Mouse (Mus musculus) ES-Bruce4 (cell line): ENCODE results near the gene Dpp6. TPM values are rescaled to one million over a fixed set of nuclear protein-coding genes. Genes with fewer than 3 reads are reported as not detected.

ENCODE experiments used
- H3K27ac ChIP-seq: 2 replicates; pipeline ENCODE4 v1.5.1; 2012; ENCODE audit warnings: low read length, inconsistent platforms; ENCODE audit not compliant: insufficient read depth
- H3K27me3 ChIP-seq: 2 replicates; pipeline ENCODE4 v1.6.1; 2012; ENCODE audit warnings: mild to moderate bottlenecking, low read length, inconsistent platforms; ENCODE audit not compliant: control insufficient read depth, poor library complexity, insufficient read depth, severe bottlenecking
- H3K36me3 ChIP-seq: 2 replicates; pipeline ENCODE4 v1.6.1; 2012; ENCODE audit warnings: inconsistent platforms, mild to moderate bottlenecking, low read length, moderate library complexity; ENCODE audit not compliant: control insufficient read depth, poor library complexity, insufficient read depth, severe bottlenecking
- H3K4me1 ChIP-seq: one replicate; pipeline ENCODE4 v1.8.1; 2011; ENCODE audit warnings: low read length; ENCODE audit not compliant: control insufficient read depth, insufficient read depth
- H3K4me3 ChIP-seq: 2 replicates; pipeline ENCODE4 v1.5.1; 2011; ENCODE audit warnings: low read depth, mild to moderate bottlenecking, low read length
- H3K9ac ChIP-seq: 2 replicates; pipeline ENCODE4 v1.6.1; 2012; ENCODE audit warnings: low read depth, mild to moderate bottlenecking, inconsistent platforms; ENCODE audit not compliant: poor library complexity, severe bottlenecking
- H3K9me3 ChIP-seq: replicated peaks from 2 replicates; pipeline ENCODE4 v1.6.1; 2012; ENCODE audit warnings: mild to moderate bottlenecking, low read length, inconsistent platforms; ENCODE audit not compliant: control insufficient read depth, poor library complexity, insufficient read depth, severe bottlenecking
- CTCF ChIP-seq: IDR thresholded peaks from one replicate; pipeline ENCODE4 v1.8.1; 2011; ENCODE audit warnings: low read depth, low read length
- EP300 ChIP-seq: IDR thresholded peaks from 2 replicates; pipeline ENCODE4 v1.6.1; 2011; ENCODE audit warnings: low read depth, low read length; ENCODE audit not compliant: insufficient read depth
- POLR2A ChIP-seq: IDR thresholded peaks from one replicate; pipeline ENCODE4 v1.8.1; 2011; ENCODE audit warnings: low read length; ENCODE audit not compliant: insufficient read depth
- polyA plus RNA-seq: library from polyadenylated mRNA; stranded (reverse); fragments of >200 nt; gene quantifications from 2 replicates; pipeline ENCODE4 v1.2.4, GENCODE M21; 2011; ENCODE audit warnings: low read depth; ENCODE audit not compliant: missing spikeins, insufficient read depth, insufficient read length

Dpp6 gene
- polyA plus RNA-seq, 1 experiment: 4.1 TPM

- H3K36me3 ChIP-seq: no peaks in the 10 kb centered on the region
- no peaks in the 10 kb centered on the region for H3K27me3 ChIP-seq
- no peaks in the 10 kb centered on the region for H3K9me3 ChIP-seq
- H3K9ac ChIP-seq: no peak overlapping the region
- peaks cover 1% of the 10 kb centered on the region for H3K4me1 ChIP-seq
- no peak for TF ChIP-seq EP300
- no peak for TF ChIP-seq CTCF
- TF ChIP-seq POLR2A: no peak
- no peak overlapping the region for H3K4me3 ChIP-seq
- H3K27ac ChIP-seq: no peak overlapping the region
Observed at GRCm38 (mm10) chr5:27417398-27417797, 600.4 kb downstream of the Dpp6 start.

DNA sequence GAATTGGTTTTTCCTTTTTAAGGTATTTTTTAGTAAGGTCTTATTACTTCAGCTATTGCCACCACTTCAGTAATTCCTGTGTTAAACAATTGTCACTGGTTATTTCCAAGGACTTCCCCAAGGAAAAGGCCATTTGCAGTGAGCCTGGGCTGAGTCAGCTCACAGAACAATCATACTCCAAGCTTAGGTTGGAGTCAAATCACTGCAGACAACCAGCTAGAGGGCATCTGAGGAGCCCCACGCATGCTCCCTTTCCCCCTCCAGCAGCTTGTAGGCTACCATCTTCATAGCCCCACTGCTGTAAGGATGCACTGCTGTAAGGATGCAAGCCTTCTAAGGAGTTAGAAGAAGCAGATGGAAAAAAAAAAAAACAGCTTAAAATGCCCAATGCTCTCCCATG is 601.9 kb downstream of the Dpp6 start:
- Histone ChIP-seq H3K27me3 (no peaks in the 10 kb centered on the region), H3K4me1 (peaks cover 1% of the 10 kb centered on the region), H3K4me3 (no peak overlapping the region), H3K9ac (no peak overlapping the region), H3K27ac (no peak overlapping the region), H3K36me3 (no peaks in the 10 kb centered on the region), H3K9me3 (no peaks in the 10 kb centered on the region)
- no peak for TF ChIP-seq CTCF
- TF ChIP-seq POLR2A: no peak
- TF ChIP-seq EP300: no peak

- H3K27me3 ChIP-seq: no peaks in the 10 kb centered on the region
- H3K9ac ChIP-seq: no peak overlapping the region
- no peak overlapping the region for H3K4me3 ChIP-seq
- H3K36me3 ChIP-seq: no peaks in the 10 kb centered on the region
- TF ChIP-seq POLR2A (no peak), EP300 (peak; percentile 85), CTCF (no peak)
- peaks cover 3% of the 10 kb centered on the region for H3K4me1 ChIP-seq
- no peaks in the 10 kb centered on the region for H3K9me3 ChIP-seq
- H3K27ac ChIP-seq: 0 out of 2 replicates have a peak overlapping the region, but pooled peaks have one; percentile 21
Observed at GRCm38 (mm10) chr5:27421090-27421635, 604.2 kb downstream of the Dpp6 start.

GRCm38 (mm10) chr5:27423766-27424165 is 606.8 kb downstream of the Dpp6 start:
- no peak for TF ChIP-seq POLR2A
- no peak for TF ChIP-seq CTCF
- TF ChIP-seq EP300: no peak
- H3K4me3 ChIP-seq: no peak overlapping the region
- no peak overlapping the region for H3K9ac ChIP-seq
- no peaks in the 10 kb centered on the region for H3K27me3 ChIP-seq
- no peaks in the 10 kb centered on the region for H3K36me3 ChIP-seq
- H3K27ac ChIP-seq: no peak overlapping the region
- peaks cover 3% of the 10 kb centered on the region for H3K4me1 ChIP-seq
- no peaks in the 10 kb centered on the region for H3K9me3 ChIP-seq

- Histone ChIP-seq H3K27me3 (no peaks in the 10 kb centered on the region), H3K36me3 (no peaks in the 10 kb centered on the region), H3K4me3 (no peak overlapping the region), H3K9ac (no peak overlapping the region), H3K9me3 (no peaks in the 10 kb centered on the region), H3K27ac (no peak overlapping the region), H3K4me1 (peaks cover 1% of the 10 kb centered on the region)
- TF ChIP-seq EP300 (no peak), POLR2A (no peak), CTCF (no peak)
Observed at GRCm38 (mm10) chr5:27424484-27425080, 607.6 kb downstream of the Dpp6 start.

- Histone ChIP-seq H3K27me3 (no peaks in the 10 kb centered on the region), H3K4me3 (no peak overlapping the region), H3K9me3 (no peaks in the 10 kb centered on the region), H3K36me3 (no peaks in the 10 kb centered on the region), H3K27ac (no peak overlapping the region), H3K4me1 (peaks cover 1% of the 10 kb centered on the region), H3K9ac (no peak overlapping the region)
- TF ChIP-seq EP300: no peak
- no peak for TF ChIP-seq CTCF
- no peak for TF ChIP-seq POLR2A
Observed at GRCm38 (mm10) chr5:27426200-27426599, 609.2 kb downstream of the Dpp6 start.
